Mouse (Mus musculus) heart, embryonic 14.5 days (tissue): ENCODE measurements around the gene Slc1a7. TPM values are rescaled to one million over a fixed set of nuclear protein-coding genes. Genes with fewer than 3 reads are reported as not detected.

ENCODE experiments used
- ATAC-seq: fragments of 200-750 bp; cut with Nextera tagmentation; 2 replicates; pipeline ENCODE4 v1.8.0; 2017; ENCODE audit warnings: low read depth, moderate TSS enrichment; ENCODE audit not compliant: insufficient number of reproducible peaks, insufficient read depth, low FRiP score
- H3K27ac ChIP-seq, 2 experiments: fragments of 200-500 bp in 1 of 2; fragments of 300-500 bp in 1 of 2; sonication (generic) in 1 of 2; replicated peaks in 1 of 2; 2 replicates each; pipeline ENCODE4 v1.5.1; 2012 to 2014; ENCODE audit warnings: low read depth in 2 of 2, low read length in 2 of 2, control low read depth in 1 of 2, mild to moderate bottlenecking in 1 of 2, mixed read lengths in 1 of 2; ENCODE audit not compliant: control insufficient read depth in 1 of 2, insufficient read depth in 1 of 2
- H3K27me3 ChIP-seq: fragments of 300-500 bp; sonication (generic); 2 replicates; pipeline ENCODE4 v1.6.1; 2014; ENCODE audit warnings: mild to moderate bottlenecking, low read length, control low read depth; ENCODE audit not compliant: control insufficient read depth, insufficient read depth
- H3K36me3 ChIP-seq: fragments of 300-500 bp; sonication (generic); 2 replicates; pipeline ENCODE4 v1.6.1; 2014; ENCODE audit warnings: mild to moderate bottlenecking, control low read depth, low read length, mixed read lengths; ENCODE audit not compliant: control insufficient read depth, insufficient read depth
- H3K4me1 ChIP-seq, 2 experiments: fragments of 200-500 bp in 1 of 2; fragments of 300-500 bp in 1 of 2; sonication (generic) in 1 of 2; 2 replicates each; pipeline ENCODE4 v1.6.1; 2012 to 2014; ENCODE audit warnings: low read length in 2 of 2, control low read depth in 1 of 2, mixed read lengths in 1 of 2; ENCODE audit not compliant: control insufficient read depth in 2 of 2, insufficient read depth in 2 of 2
- H3K4me2 ChIP-seq: fragments of 300-500 bp; sonication (generic); 2 replicates; pipeline ENCODE4 v1.6.1; 2014; ENCODE audit warnings: mild to moderate bottlenecking, low read length
- H3K4me3 ChIP-seq, 2 experiments: fragments of 200-500 bp in 1 of 2; fragments of 300-500 bp in 1 of 2; sonication (generic) in 1 of 2; 2 replicates each; pipeline ENCODE4 v1.5.1; 2012 to 2014; ENCODE audit warnings: low read length in 2 of 2, mild to moderate bottlenecking in 2 of 2, control low read depth in 1 of 2, low read depth in 1 of 2, moderate library complexity in 1 of 2; ENCODE audit not compliant: control insufficient read depth in 1 of 2, insufficient read depth in 1 of 2
- H3K9ac ChIP-seq: fragments of 300-500 bp; sonication (generic); 2 replicates; pipeline ENCODE4 v1.6.1; 2014; ENCODE audit warnings: mild to moderate bottlenecking, low read length
- H3K9me3 ChIP-seq: fragments of 300-500 bp; sonication (generic); 2 replicates; pipeline ENCODE4 v1.6.1; 2016; ENCODE audit warnings: low read length, control low read depth; ENCODE audit not compliant: control insufficient read depth
- WGBS: fragments of 180-500 bp; shearing (Covaris S2); extraction: QIAGEN DNeasy Blood & Tissue Kit; methylation state at CpG from one replicate; pipeline ENCODE4 v1.1.7; 2014; 5-methylcytosine and 5-hydroxymethylcytosine counted together
- polyA plus RNA-seq: library from polyadenylated mRNA; unstranded; fragments of >200 nt; fragmentation: Nextera tagmentation; extraction: Ambion mirVana; gene quantifications from 2 replicates; pipeline ENCODE4 v1.2.1, GENCODE M21; 2014

Slc1a7 gene
- not detected in 2 replicates for polyA plus RNA-seq

- WGBS, result 69% methylated on average over 16 of the region's 16 CpGs
- Histone ChIP-seq H3K4me1 (peaks cover 7 to 8% of the 10 kb centered on the region in 2 experiments; a peak in 3 of 4 replicates), H3K9me3 (no peaks in the 10 kb centered on the region), H3K4me2 (no peak within 1 kb of the TSS), H3K4me3 (no peak within 1 kb of the TSS), H3K36me3 (no peaks in the 10 kb centered on the region), H3K27me3 (no peaks in the 10 kb centered on the region), H3K27ac (no peak within 1 kb of the TSS), H3K9ac (no peak within 1 kb of the TSS)
- ATAC-seq, result 0 out of 2 replicates have a peak, but pooled peaks have one; percentile 48
These were observed at the start of gene Slc1a7 for GRCm38 (mm10) chr4:107967966-107968682. Slc1a7 (plus strand) TSS chr4:107968332.

- 72% methylated on average over 2 of the region's 2 CpGs for WGBS
- H3K4me1 ChIP-seq, result peaks cover 11 to 30% of the 10 kb centered on the region in 2 experiments
- no peak for ATAC-seq
These were observed 47.8 kb upstream of the Slc1a7 start for GRCm38 (mm10) chr4:107920336-107920735.

GRCm38 (mm10) chr4:107921152-107921695 lies 46.9 kb upstream of the Slc1a7 start:
- Histone ChIP-seq H3K4me1 (peaks cover 11 to 30% of the 10 kb centered on the region in 2 experiments), H3K27me3 (no peaks in the 10 kb centered on the region), H3K9me3 (no peaks in the 10 kb centered on the region), H3K4me2 (no peak overlapping the region), H3K4me3 (no peak overlapping the region), H3K27ac (no peak overlapping the region), H3K9ac (no peak overlapping the region), H3K36me3 (0 out of 2 replicates have a peak, but pooled peaks cover 5% of the 10 kb centered on the region)
- no peak for ATAC-seq
- 45% methylated on average over 8 of the region's 8 CpGs for WGBS

More at GRCm38 (mm10) chr4:107920336-107920735, 47.8 kb upstream of the Slc1a7 start:
- Histone ChIP-seq H3K9me3 (no peaks in the 10 kb centered on the region), H3K27ac (no peak overlapping the region), H3K4me3 (no peak overlapping the region), H3K36me3 (0 out of 2 replicates have a peak, but pooled peaks cover 5% of the 10 kb centered on the region), H3K9ac (no peak overlapping the region), H3K27me3 (no peaks in the 10 kb centered on the region), H3K4me2 (no peak overlapping the region)

GRCm38 (mm10) chr4:107921952-107922351 lies 46.2 kb upstream of the Slc1a7 start:
- WGBS, result 55% methylated on average over 4 of the region's 4 CpGs
- no peaks in the 10 kb centered on the region for H3K9me3 ChIP-seq
- peak overlapping the region; percentile 70 for H3K4me2 ChIP-seq
- peak overlapping the region; percentile 31 to 39; a peak in 2 of 4 replicates for H3K27ac ChIP-seq
- H3K36me3 ChIP-seq, result 0 out of 2 replicates have a peak, but pooled peaks cover 5% of the 10 kb centered on the region
- peak overlapping the region in 1 of 2 experiments; percentile 4; a peak in 1 of 4 replicates for H3K4me3 ChIP-seq
- no peaks in the 10 kb centered on the region for H3K27me3 ChIP-seq
- ATAC-seq, result no peak
- H3K4me1 ChIP-seq, result peaks cover 11 to 30% of the 10 kb centered on the region in 2 experiments
- peak overlapping the region; percentile 38 for H3K9ac ChIP-seq

GRCm38 (mm10) chr4:107923145-107923802 lies 44.9 kb upstream of the Slc1a7 start, which contains the start of gene Cpt2:
Cpt2 (minus strand) TSS chr4:107923610.
- Histone ChIP-seq H3K36me3 (0 out of 2 replicates have a peak, but pooled peaks cover 5% of the 10 kb centered on the region), H3K9me3 (no peaks in the 10 kb centered on the region), H3K27me3 (no peaks in the 10 kb centered on the region), H3K4me3 (peak within 1 kb of the TSS; percentile 61 to 72), H3K27ac (peak within 1 kb of the TSS; percentile 9 to 61; a peak in 2 of 4 replicates), H3K9ac (peak within 1 kb of the TSS; percentile 85), H3K4me2 (peak within 1 kb of the TSS; percentile 70), H3K4me1 (peaks cover 11 to 30% of the 10 kb centered on the region in 2 experiments)
- 1% methylated on average over 38 of the region's 38 CpGs for WGBS
- peak; percentile 97 for ATAC-seq

GRCm38 (mm10) chr4:107923803-107924194 lies 44.3 kb upstream of the Slc1a7 start:
- Histone ChIP-seq H3K4me1 (peaks cover 11 to 30% of the 10 kb centered on the region in 2 experiments), H3K4me3 (peak overlapping the region; percentile 61 to 72), H3K9ac (no peak overlapping the region), H3K27ac (no peak overlapping the region), H3K9me3 (no peaks in the 10 kb centered on the region), H3K36me3 (0 out of 2 replicates have a peak, but pooled peaks cover 5% of the 10 kb centered on the region), H3K4me2 (peak overlapping the region; percentile 70), H3K27me3 (no peaks in the 10 kb centered on the region)
- no peak for ATAC-seq
- WGBS, result 41% methylated on average over 7 of the region's 7 CpGs

GRCm38 (mm10) chr4:107928269-107928668 lies 39.9 kb upstream of the Slc1a7 start:
- Histone ChIP-seq H3K36me3 (no peaks in the 10 kb centered on the region), H3K9ac (no peak overlapping the region), H3K4me2 (no peak overlapping the region), H3K27ac (no peak overlapping the region), H3K9me3 (no peaks in the 10 kb centered on the region), H3K4me1 (no peaks in the 10 kb centered on the region), H3K27me3 (no peaks in the 10 kb centered on the region), H3K4me3 (no peak overlapping the region)
- ATAC-seq, result no peak
- WGBS, result 70% methylated on average over 2 of the region's 2 CpGs
